Mouse (Mus musculus): ENCODE measurements around the gene 9430097D07Rik.
A peak's percentile ranks its signal among the peaks of the same experiment; 100 is the strongest.

Gene 9430097D07Rik

DNA sequence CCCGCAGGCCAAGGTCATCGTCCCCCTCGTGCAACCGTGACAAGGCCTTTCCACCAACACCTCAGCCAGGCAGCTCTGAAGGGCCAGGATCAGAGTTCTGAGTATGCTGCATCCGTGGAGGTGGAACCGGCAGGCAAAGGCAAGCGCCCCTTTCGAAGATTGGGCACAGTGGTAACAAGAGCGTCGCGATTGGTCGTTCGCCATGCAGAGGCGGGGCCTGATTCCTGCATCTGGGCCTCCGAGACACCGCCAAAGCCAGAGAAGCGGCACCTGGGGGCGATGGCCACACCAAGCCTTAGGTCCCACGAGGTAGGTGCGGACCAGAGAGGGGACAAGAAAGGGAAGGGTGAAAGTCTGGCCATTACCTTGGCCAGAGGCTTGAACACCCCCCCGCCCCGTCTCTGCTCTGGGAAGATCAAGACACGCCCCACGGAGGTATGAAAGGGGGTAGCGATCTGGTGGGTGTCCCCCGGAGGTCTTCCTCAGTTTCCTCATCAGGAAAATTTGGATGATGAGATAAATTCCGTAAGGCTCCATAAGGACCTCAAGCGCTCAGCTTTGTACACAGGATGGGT, at the start of gene 9430097D07Rik:
9430097D07Rik (minus strand) TSS at position 99 of the 575 bp plus-strand sequence.
- no peak for DNase-seq (ENCODE audit: low spot score in 2 of 2)

GRCm38 (mm10) chr2:32624111-32624748, 48.7 kb upstream of the 9430097D07Rik start:
- no peak for DNase-seq (ENCODE audit: low spot score in 2 of 2)

DNA sequence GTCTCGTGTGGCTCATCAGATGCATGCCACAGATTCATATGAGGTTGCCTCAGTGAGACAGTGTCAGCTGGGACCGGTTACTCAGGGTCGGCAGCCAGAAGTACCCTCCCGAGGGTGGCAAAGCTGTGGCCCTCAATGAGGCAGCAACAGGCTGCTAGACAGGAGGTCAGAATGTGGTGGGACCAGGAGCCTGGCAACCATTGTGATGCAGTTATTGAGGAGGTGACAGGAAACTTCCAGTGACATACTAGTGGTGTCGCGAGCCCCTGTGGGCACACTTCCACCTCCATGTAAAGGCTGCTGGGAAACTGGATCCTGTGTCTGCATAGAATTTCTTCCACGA, 46.0 kb upstream of the 9430097D07Rik start, which contains the start of gene Ak1:
Ak1 (plus strand) TSS at position 242 of the 343 bp plus-strand sequence.
- DNase-seq (ENCODE audit: low spot score in 2 of 2): no peak

- DNase-seq (ENCODE audit: low spot score in 2 of 2): peak; percentile 86 to 94
Observed at GRCm38 (mm10) chr2:32620682-32621516, 45.4 kb upstream of the 9430097D07Rik start.

DNA sequence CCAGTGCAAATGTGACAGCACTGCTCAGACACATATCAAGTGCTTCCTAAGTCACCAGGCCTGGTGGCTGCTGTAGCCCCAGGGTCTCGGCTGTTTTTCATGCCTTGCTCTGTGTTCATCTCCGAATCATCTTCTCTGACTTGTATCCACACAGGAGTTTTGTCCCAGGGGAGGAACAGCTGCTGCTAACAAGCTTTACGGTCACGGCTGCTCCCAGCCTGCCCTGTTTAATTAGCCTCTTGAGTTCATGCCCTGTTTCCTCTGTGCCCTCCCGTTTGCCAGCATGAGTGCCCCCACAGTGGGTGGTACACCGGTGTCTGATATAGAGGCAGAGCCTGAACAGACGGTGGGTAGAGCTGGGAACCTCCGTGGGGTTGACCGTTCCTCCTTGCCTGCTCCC, 42.6 kb upstream of the 9430097D07Rik start:
- DNase-seq (ENCODE audit: low spot score in 2 of 2): no peak

DNA sequence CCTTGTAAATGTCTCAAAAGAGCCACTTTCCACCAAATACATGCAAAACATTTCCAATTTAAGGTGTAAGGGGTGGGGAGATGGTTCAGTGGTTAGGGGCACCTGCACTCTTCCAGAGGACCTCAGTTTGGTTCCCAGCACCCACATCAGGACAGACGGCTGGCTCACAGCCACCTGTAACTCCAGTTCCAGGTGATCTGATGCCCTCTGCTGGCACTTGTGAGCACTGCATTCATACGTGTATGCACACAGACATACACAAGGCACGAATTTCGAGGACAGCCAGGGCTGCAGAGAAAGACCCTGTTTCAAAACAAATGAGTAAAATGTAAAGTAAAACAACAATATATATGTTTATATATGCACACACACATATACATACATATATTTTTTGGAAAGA, 42.1 kb upstream of the 9430097D07Rik start:
- DNase-seq (ENCODE audit: low spot score in 2 of 2): no peak

GRCm38 (mm10) chr2:32617109-32617508, 41.6 kb upstream of the 9430097D07Rik start:
- no peak for DNase-seq (ENCODE audit: low spot score in 2 of 2)

DNA sequence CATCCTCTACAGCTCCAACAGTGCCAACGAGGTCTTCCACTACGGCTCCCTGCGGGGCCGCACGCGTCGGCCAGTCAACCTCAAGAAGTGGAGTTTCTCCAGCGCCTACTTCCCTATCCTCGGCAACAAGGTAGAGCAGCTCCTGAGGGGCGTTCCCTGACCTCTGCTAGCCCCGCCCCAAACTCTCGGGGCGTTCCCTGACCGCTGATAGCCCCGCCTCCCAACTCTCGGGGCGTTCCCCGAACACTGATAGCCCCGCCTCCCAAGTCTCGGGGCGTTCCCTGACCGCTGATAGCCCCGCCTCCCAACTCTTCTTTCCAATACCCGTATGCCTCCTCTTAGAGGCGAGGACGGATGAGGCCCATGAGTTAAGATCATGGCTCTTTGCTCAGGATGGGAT, 36.8 kb upstream of the 9430097D07Rik start:
- DNase-seq (ENCODE audit: low spot score in 2 of 2): no peak

GRCm38 (mm10) chr2:32610610-32611229, 35.2 kb upstream of the 9430097D07Rik start:
- DNase-seq (ENCODE audit: low spot score in 2 of 2): peak in 1 of 2 experiments; percentile 60

DNA sequence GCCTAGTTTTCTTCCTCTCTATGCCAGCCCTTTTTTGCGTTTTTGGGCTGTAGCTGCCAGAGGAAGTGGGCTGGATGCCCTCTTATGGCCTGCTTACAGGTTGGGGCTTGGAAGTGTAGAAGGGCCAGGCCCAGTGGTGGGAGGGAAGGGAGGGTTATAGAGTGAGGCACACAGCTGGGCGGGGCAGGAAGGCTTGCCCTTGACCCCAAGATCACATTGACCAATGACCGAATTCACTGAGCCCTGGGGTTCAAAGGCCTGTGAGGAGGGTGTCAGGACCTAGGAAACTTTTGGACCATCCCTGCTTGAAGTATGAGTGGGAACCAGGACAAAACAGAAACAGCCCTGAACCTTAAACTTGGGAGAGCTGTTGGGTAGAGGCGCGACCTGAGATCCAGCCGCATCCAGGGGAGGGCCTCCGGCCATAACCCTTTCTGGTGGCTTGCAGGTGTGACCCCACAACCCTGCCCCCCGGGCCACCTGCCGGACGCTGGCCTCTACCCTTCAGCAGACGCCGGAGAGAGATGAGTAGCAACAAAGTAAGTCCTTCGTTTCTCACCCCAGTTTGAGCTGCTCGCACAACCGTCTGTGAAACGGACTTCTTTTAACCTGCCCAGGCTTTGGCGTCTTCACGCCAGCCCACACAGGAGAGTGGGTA, 33.4 kb upstream of the 9430097D07Rik start:
- no peak for DNase-seq (ENCODE audit: low spot score in 2 of 2)

- DNase-seq (ENCODE audit: low spot score in 2 of 2): peak; percentile 92
Observed at GRCm38 (mm10) chr2:32608141-32608777, 32.8 kb upstream of the 9430097D07Rik start.

GRCm38 (mm10) chr2:32607262-32607947, 31.9 kb upstream of the 9430097D07Rik start:
- peak; percentile 62 to 70 for DNase-seq (ENCODE audit: low spot score in 2 of 2)

DNA sequence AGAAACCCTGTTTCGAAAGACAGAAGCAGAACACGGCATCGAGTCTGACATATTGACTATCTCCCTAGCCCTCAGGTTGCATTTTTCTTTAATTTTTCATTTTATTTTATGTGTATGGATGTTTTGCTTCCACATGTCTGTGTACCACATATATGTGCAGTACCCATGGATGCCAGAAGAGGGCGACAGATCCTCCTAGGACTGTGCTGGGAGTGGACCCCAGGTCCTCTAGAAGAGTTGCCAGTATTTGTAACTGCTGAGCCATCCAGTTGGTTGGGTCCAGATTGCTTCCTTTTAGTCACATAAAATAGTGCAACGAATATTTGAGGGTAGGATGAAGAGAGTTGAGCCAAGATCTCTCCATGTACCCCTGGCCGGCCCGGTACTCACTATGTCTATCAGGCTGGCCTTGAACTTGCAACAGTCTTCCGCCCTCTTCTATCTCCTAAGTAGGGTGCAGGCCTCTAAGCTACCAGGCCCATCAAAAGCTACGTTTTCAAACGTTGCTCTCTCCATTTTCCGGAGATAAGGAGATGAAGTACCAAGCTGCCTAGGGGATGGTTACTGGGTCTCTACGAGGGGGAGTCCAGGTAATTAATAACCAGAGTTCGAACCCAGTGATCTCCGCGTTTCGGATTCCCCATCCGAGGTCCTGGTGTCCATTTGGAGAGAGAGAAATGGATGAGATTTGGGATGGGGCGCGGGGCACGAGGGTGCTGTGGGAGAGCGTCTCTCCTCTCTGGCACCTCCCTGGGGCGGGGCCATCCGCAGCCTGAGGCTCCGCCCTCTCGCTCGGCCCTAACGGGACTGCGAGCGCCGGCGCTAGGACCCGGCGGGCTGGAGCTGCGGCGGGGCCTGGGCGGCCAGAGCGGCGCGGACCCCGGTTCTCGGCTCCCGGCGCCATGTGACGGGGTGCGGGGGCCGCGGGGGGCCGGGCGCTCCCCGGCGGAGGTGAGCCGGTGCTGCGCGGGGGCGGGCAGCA, 31.0 kb upstream of the 9430097D07Rik start:
- peak; percentile 85 to 89 for DNase-seq (ENCODE audit: low spot score in 2 of 2)

GRCm38 (mm10) chr2:32604631-32605030, 29.1 kb upstream of the 9430097D07Rik start:
- no peak for DNase-seq (ENCODE audit: low spot score in 2 of 2)

DNA sequence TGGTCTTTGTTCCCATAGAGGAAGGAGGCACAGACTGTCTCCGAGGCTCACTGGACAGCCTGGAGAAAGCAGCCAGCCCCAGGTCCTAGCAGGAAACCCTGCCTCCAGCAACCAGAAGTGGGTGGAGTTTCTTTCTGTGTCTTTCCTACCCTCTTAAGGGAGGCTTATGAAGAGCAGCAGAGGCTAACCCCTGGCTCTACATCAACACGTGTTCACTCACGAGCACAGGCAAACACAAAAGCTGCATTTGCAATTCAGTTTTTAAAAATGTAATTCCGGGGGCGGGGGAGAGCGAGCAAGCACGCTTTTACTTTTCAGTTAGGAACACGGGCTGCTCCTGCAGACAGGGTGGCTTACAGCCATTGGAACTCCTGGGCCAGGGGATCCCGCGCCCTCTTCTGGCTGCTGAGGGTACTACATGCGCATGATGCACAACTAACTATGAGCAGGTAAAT, 27.1 kb upstream of the 9430097D07Rik start:
- peak; percentile 90 to 92 for DNase-seq (ENCODE audit: low spot score in 2 of 2)

DNA sequence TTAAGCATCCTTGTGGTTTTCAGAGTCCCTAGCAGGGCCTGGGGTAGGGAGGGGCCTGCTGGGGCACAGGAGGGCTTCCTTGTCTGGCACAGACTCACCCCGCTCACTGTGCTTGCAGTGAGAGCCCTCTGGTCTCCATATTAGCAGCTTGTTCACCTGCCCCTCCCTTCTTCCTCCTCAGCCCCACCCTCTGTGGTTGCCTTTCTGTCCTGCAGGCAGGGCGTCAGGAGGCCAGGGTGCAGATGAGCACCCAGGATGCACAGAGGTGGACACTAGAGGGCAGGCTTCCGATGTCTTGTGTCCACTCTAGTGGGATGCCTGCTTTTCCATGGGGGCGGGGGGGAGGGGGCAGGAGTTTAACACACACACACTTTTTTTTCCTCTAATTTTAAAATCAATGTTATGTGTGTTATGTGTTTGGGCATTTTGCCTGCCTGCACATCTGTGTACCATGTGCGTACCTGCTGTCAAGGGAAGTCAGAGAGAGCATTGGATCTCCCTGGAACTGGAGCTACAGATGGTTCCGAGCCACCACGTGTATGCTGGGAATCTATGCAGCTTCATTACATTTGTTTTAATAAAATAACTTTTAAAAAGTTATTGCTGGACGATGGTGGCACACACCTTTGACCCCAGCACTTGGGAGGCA, 26.1 kb upstream of the 9430097D07Rik start:
- no peak for DNase-seq (ENCODE audit: low spot score in 2 of 2)

DNA sequence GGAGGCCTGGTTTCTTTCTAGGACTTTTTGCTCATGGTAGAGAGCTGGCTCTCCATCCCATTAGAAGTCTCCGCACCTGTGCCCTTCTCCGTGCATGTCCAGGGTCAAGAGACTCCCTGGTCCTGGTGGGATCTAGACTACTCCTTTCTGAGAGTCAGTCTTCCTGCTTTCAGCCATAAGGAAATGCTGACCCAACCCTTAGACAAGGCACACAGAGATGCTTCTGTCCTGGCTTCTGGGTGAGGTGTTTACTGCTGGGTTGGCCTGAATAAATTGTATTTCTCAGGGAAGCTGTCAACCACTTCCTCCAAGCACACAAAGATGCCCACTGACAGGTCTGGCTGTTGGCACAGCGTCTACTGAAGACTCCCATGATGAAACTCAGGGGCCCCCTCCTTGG, 23.9 kb upstream of the 9430097D07Rik start, which contains the start of gene St6galnac6:
St6galnac6 (plus strand) TSS at position 301 of the 400 bp plus-strand sequence.
- DNase-seq (ENCODE audit: low spot score in 2 of 2): no peak

DNA sequence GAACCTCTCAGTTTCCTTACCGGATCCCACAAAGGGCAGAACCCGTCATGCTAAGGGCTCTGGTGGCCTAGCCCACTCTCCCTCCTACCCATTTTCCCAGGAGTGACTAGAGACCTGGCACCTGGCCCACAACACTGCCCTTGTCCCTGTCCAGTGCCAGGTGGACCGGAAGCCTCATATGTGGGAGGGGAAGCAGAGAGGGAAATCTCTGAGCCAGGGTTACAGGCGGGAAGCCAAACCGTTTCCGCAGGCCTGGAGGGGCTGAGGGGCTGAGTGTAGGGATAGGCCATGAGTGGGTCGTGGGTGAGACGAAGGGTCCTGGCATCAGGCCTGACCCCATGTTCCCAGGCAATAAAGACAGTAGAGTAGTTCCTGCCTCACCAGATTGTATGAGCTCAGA, 23.0 kb upstream of the 9430097D07Rik start:
- peak in 1 of 2 experiments; percentile 55 for DNase-seq (ENCODE audit: low spot score in 2 of 2)

- DNase-seq (ENCODE audit: low spot score in 2 of 2): no peak
Observed at GRCm38 (mm10) chr2:32597699-32598098, 22.2 kb upstream of the 9430097D07Rik start.

Measured in heart, adult 9 months (tissue).